Mouse (Mus musculus) brain, embryonic 18.5 days (tissue): ENCODE data around the gene Il17re.

Source experiments
- DNase-seq: peaks from one replicate; pipeline ENCODE4 v3.0.0-alpha.2; 2012; ENCODE audit warnings: low read depth, low spot score

Gene Il17re

DNA sequence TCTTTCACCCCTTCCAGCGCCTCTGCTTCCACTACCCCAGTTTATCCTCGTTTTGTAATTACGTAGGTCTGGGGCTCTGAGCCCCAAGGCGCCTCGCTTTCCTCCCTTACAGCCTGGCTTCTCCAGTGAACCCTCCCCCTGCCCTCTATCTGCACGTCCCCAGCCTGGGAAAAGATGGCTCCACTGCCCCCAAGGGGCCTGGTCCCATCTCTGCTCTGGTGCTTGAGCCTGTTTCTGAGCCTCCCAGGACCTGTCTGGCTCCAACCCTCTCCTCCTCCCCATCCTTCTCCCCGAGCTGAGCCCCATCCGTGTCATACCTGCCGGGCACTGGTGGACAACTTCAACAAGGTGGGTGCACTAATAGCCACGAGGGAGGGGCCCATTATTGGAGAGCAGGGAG, 25.4 kb downstream of the Il17re start:
- DNase-seq: no peak

GRCm38 (mm10) chr6:113487125-113487576, 28.9 kb downstream of the Il17re start:
- no peak for DNase-seq

- no peak for DNase-seq
Observed at GRCm38 (mm10) chr6:113489410-113489809, 31.1 kb downstream of the Il17re start.

- DNase-seq: no peak
Observed at GRCm38 (mm10) chr6:113492101-113492864, 34.0 kb downstream of the Il17re start.

- DNase-seq: no peak
Observed at GRCm38 (mm10) chr6:113494258-113494788, 36.0 kb downstream of the Il17re start.

GRCm38 (mm10) chr6:113495071-113495675, 36.9 kb downstream of the Il17re start:
- no peak for DNase-seq

GRCm38 (mm10) chr6:113499346-113499745, 41.1 kb downstream of the Il17re start:
- no peak for DNase-seq

GRCm38 (mm10) chr6:113501388-113502084, 43.3 kb downstream of the Il17re start, which contains the start of gene Prrt3:
TSS of gene Prrt3 (minus strand) at chr6:113501931.
- DNase-seq: no peak

DNA sequence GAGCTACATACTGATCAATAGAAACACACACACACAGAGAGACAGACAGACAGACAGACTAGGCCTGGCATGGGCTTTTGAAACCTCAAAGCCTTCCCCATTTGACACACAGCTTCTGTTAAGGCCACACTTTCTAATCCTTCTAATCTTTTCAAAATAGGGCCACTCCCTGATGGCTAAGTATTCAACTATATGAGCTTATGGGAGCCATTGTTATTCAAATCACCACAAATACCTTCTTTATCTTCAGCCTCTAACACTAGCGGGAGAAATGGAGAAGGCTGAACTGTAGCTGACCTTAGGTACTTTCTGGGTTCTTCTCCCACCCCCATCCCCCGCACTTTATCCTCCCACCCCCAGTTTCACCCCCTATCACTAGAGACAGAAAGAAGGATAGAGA, 44.5 kb downstream of the Il17re start:
- DNase-seq: no peak

DNA sequence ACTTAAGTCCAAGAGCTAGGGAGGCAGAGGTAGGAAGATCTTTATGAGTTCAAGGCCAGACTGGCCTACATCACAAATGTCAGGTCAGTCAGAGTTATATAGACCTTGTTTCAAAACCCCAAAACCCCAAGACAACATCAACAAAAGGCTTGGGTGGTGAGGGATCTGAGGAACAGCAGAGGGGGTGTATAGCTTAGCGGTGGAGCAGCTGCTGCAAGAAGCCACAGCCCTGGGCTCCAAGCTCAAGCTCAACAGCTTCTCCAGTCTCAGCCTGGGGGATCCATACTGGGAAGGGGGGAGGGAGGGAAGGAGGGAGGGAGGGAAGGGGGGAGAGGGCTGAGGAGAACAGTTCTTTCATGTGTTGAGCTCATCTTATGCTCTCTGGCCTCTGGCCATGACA, 47.4 kb downstream of the Il17re start:
- no peak for DNase-seq

GRCm38 (mm10) chr6:113507130-113507529, 48.8 kb downstream of the Il17re start:
- DNase-seq: no peak

- no peak for DNase-seq
Observed at GRCm38 (mm10) chr6:113508272-113508946, 50.1 kb downstream of the Il17re start.

- DNase-seq: no peak
Observed at GRCm38 (mm10) chr6:113508947-113509280, 50.6 kb downstream of the Il17re start.

GRCm38 (mm10) chr6:113513944-113514343, 55.7 kb downstream of the Il17re start:
- DNase-seq: no peak

DNA sequence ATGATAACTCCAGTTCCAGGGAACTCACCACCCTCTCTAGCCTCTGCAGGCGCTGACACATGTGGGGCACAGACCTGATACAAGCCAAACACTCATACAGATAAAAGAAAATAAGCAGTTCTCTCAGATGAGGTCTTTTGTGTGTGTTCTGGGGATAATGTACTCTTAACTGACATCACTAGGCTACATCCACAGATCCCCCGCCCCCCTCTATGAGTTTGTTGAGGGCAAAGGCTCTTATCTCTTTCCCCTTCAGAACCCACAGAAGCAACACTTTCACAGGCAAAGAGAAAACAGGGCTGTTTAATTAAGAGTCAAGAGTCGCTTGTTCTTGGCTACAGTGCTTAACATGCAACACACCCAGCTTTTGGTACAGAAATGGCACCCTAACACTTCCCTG, 56.3 kb downstream of the Il17re start:
- no peak for DNase-seq

GRCm38 (mm10) chr6:113517434-113518080, 59.3 kb downstream of the Il17re start:
- no peak for DNase-seq
